Mouse (Mus musculus) central nervous system, embryonic 11.5 days (tissue): Measurements from ENCODE around the gene Slc1a5. TPM values are rescaled to one million over a fixed set of nuclear protein-coding genes. Genes with fewer than 3 reads are reported as not detected.

Experiments used
- polyA plus RNA-seq: library from polyadenylated mRNA; depleted of rRNA; stranded (reverse); fragments of >200 nt; gene quantifications from 2 replicates; pipeline ENCODE4 v1.2.3, GENCODE M21; 2012; rRNA removed

Gene Slc1a5
- polyA plus RNA-seq, result 61.6 and 64.9 TPM in 2 replicates

DNA sequence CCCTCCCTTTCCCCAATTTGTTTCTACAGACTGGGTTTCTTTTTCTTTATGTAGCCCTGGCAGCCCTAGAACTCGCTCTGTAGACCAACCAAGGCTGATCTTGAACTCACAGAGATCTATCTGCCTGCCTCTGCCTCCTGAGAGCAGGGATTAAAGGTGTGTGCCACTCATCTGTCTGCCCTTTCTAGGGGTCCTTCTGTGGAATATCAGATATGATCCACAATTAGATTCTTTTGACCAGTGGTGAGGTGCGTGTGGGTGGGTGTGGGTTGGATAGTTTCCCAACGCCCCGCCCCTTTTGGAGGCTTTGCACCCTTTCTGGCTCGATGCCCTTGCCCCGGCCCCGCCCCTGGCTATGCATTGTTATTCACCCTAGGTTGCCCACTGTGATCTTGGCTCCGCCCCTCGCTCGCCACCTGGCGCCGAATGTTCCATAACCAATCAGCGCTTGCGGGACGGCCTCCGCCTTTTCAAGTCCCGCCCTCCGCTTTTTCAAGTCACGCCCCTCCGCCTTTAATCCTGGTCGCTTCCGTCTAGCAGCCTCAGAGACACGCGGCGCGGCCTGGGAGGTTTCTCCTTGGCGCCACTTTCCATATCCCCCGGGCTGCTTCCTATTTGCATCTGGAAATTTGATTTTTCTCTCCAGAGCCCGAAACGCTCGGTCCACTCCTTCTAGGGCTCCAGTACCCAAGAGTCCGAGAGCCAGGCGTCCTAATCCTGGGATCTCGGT lies at the start of gene Slc1a5:
Gene Slc1a5, plus strand, starts transcription at position 516 of the 730 bp plus-strand sequence.

DNA sequence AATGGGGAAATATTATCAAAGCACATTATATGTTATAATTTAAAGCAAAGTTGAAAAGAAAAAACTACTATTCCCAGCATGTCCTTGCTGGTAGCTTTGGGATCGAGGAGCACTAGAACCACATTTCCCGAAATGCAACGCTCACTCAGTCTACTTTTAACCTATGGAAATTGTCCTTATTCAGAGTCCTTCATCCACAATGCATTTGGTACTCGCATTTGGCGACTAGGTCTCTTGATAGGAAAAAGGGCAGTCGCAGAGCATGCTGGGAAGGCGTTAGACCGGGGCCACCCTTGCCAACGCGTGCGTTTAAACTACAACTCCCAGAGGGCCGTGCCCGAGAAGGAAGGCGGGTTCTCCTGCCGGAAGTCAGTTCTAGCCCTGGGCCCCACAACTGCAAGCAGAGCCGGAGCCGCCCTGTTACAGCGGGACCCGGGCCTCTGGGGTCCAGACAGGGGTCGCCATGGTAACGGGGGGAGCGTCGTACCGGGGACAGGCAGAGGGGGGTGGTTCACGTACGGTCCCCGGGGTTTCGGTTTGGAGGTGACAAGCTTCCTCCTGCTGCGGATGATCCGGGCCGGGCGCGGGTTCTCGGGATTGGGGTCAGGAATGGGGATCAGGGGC lies 43.0 kb upstream of the Slc1a5 start, which contains the start of gene Ap2s1:
Gene Ap2s1, plus strand, starts transcription at position 338 of the 624 bp plus-strand sequence.

DNA sequence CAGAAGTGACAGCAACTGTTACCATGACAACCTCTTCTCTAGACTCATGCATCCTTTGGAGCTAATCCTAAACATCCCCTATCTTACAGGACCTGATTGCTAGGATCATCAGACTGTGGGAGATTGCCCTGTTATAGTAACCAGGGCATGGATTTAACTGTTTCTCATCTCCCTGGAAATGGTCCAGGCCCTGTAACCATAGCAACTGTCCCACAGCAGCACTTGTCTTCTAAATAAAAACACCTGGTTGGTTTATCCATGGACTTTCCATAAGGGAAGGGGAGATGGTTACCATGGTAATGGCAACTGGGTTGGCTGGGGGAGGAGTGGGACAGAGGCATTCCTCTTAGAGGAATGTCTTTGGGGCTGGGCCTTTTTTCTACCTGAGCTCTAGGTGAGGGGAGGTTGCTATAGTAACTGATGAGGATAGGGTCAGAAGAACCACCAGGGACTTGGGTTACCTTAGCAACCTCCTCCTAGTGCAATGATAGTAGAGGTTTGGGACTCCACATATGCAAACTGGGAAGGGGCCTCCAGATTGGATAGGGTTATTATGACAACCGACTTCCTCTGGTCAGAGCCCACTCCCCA lies 34.3 kb downstream of the Slc1a5 start, which contains the start of gene Strn4:
Gene Strn4, plus strand, starts transcription at position 539 of the 591 bp plus-strand sequence.

DNA sequence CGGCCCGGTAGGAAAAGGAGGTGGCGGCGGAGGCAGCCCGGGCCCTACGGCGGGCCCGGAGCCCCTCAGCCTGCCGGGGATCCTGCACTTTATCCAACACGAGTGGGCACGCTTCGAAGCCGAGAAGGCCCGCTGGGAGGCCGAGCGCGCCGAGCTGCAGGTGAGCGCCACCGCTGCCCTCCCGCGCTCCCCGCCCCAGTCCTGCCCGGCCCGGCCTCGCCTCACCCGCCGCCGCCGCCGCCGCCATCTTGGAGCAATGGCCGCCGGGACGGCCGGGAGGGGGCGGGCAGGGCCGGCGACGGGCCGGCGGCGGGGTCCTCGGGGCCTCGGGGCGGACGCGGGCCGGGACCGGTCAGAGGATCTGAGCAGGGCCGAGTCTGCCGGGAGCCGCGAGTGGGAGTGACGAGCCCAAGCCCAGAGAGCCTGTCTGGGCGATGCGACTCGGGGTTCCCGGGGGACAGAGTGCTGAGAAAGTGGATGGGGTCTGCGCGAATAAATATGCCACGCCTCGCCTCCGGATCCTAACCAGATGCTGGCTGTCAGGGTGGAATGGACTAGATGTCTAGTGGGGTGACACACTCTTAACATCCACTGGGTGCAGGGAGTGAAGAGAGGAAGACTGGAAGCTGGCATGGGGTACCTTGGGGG lies 35.5 kb downstream of the Slc1a5 start, which contains the start of gene Fkrp:
Gene Fkrp, minus strand, starts transcription at position 258 of the 648 bp plus-strand sequence.

DNA sequence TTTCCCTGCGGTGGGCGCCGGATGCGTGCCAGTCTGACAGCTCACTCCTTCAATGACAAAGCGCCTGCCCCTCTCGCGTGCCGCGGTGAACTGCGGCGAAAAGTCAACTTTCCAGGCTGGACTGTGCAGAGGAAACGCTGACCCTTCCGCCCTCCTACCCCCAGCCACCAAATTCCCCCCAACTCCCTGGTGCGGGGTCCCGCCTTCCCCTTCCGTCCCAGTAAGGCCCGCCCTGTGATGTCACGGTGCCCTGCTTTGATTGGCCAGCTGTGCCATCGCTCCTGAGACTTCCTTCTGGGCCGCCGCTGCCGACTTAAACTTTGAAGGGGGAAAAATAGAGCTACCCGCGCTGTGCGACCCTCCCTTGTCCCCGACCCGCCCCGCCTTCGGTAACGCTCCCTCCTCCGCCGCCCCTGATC lies 61.5 kb downstream of the Slc1a5 start, which contains the start of gene Prkd2:
Gene Prkd2, plus strand, starts transcription at position 258 of the 419 bp plus-strand sequence.

Other genes starting within 250 kb of the Slc1a5 start
- 24.0 and 36.1 TPM in 2 replicates for gene Arhgap35, start 166.3 kb upstream of the Slc1a5 start, polyA plus RNA-seq
- not detected in 2 replicates for gene Ceacam15, start 105.6 kb upstream of the Slc1a5 start, polyA plus RNA-seq
- not detected in 2 replicates for gene Ceacam9, start 59.4 kb upstream of the Slc1a5 start, polyA plus RNA-seq
- 256 and 284 TPM in 2 replicates for gene Ap2s1, start 42.9 kb upstream of the Slc1a5 start, polyA plus RNA-seq
- gene Strn4, start 34.5 kb downstream of the Slc1a5 start, polyA plus RNA-seq, result 177 and 182 TPM in 2 replicates
- 29.3 and 35.3 TPM in 2 replicates for gene Fkrp, start 35.4 kb downstream of the Slc1a5 start, polyA plus RNA-seq
- gene Prkd2, start 61.6 kb downstream of the Slc1a5 start, polyA plus RNA-seq, result 17.6 and 18.1 TPM in 2 replicates
- gene Dact3, start 94.0 kb downstream of the Slc1a5 start, polyA plus RNA-seq, result 40.8 and 52.2 TPM in 2 replicates
- gene Gng8, start 110.4 kb downstream of the Slc1a5 start, polyA plus RNA-seq, result 33.1 and 38.4 TPM in 2 replicates
- gene Ptgir, start 125.2 kb downstream of the Slc1a5 start, polyA plus RNA-seq, result 0.94 and 1.0 TPM in 2 replicates
- gene Calm3, start 142.8 kb downstream of the Slc1a5 start, polyA plus RNA-seq, result 330 and 348 TPM in 2 replicates
- gene Pnmal2, start 163.3 kb downstream of the Slc1a5 start, polyA plus RNA-seq, result 10.3 and 15.8 TPM in 2 replicates
- 7.1 and 14.8 TPM in 2 replicates for gene Pnmal1, start 178.3 kb downstream of the Slc1a5 start, polyA plus RNA-seq
- 3.1 and 4.9 TPM in 2 replicates for gene Gm42372, start 201.7 kb downstream of the Slc1a5 start, polyA plus RNA-seq
- 16.4 and 22.4 TPM in 2 replicates for gene Ccdc8, start 211.4 kb downstream of the Slc1a5 start, polyA plus RNA-seq
- gene Ppp5c, start 246.6 kb downstream of the Slc1a5 start, polyA plus RNA-seq, result 128 and 142 TPM in 2 replicates